Mouse (Mus musculus): ENCODE results near the gene Exosc8.

DNA sequence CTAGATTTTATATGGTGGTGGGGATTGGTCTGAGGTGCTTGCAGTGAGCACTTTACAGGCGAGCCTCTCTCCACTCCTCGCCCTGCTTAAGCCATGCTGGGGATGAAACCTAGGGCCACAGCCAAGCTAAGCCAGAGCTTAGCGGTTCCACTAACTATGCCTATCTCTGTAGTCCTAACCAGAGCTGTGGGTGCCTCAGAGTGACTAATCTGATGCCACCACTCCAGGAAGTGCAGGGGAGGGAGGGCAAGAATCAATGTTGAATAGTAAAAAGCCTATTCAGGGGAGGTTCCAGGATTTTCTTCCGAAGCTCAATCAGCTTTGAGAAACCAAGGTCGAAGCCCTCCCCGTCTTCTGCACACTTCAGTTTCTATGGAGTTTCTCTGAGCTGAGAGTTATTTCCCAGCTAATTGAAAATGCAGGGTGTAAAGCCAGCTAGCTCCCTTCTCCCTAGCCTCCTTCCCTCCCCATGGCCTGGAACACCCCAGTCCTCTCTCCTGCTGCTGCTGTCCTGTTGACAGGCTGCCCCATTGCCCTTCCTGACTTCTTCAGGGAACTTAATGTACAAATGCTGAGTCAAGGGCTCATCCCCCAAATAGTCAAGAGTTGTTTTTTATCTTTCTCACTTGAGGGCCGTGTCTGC, 40.9 kb upstream of the Exosc8 start:
- TF ChIP-seq CTCF (IDR thresholded peaks at IDR 0.05) (no peak), POLR2A (IDR thresholded peaks at IDR 0.05; ENCODE audit: insufficient read depth, low read depth, low read length) (no peak), EP300 (IDR thresholded peaks at IDR 0.05; ENCODE audit: insufficient read depth, low read depth, low read length) (no peak)

All from heart, adult 2 months (tissue).